Mouse (Mus musculus) right cerebral cortex, postnatal 10 days (tissue): ENCODE data around the gene Jph2.

Experiments used
- DNase-seq, 2 experiments: peaks; one replicate each; pipeline ENCODE4 v3.0.0; 2021; ENCODE audit warnings: low spot score in 2 of 2

Gene Jph2

GRCm38 (mm10) chr2:163309376-163309775 is 88.4 kb downstream of the Jph2 start:
- DNase-seq, result peak; percentile 62 to 79

GRCm38 (mm10) chr2:163303037-163303436 is 94.8 kb downstream of the Jph2 start:
- DNase-seq, result no peak

GRCm38 (mm10) chr2:163301641-163302040 is 96.2 kb downstream of the Jph2 start:
- DNase-seq, result no peak

GRCm38 (mm10) chr2:163300069-163301060 is 97.4 kb downstream of the Jph2 start:
- peak; percentile 49 to 53 for DNase-seq

GRCm38 (mm10) chr2:163296999-163297630 is 100.7 kb downstream of the Jph2 start:
- DNase-seq, result no peak

GRCm38 (mm10) chr2:163288881-163289379 is 108.9 kb downstream of the Jph2 start:
- peak in 1 of 2 experiments; percentile 55 for DNase-seq
